Mouse (Mus musculus) thymus, adult 2 months (tissue): ENCODE results near the gene S100a14. TPM values are rescaled to one million over a fixed set of nuclear protein-coding genes. Genes with fewer than 3 reads are reported as not detected.

Experiments
- DNase-seq: peaks from one replicate; pipeline ENCODE4 v3.0.0; 2021
- H3K27ac ChIP-seq: fragments of 200-500 bp; 2 replicates; pipeline ENCODE4 v1.5.1; 2012; ENCODE audit warnings: low read length, control low read depth; ENCODE audit not compliant: control insufficient read depth, insufficient read depth
- H3K27me3 ChIP-seq: fragments of 200-500 bp; 2 replicates; pipeline ENCODE4 v1.6.1; 2012; ENCODE audit warnings: mild to moderate bottlenecking, low read length, moderate library complexity, mixed read lengths; ENCODE audit not compliant: control insufficient read depth, insufficient read depth
- H3K36me3 ChIP-seq: fragments of 200-500 bp; 2 replicates; pipeline ENCODE4 v1.6.1; 2012; ENCODE audit warnings: mild to moderate bottlenecking, low read length, moderate library complexity; ENCODE audit not compliant: control insufficient read depth, insufficient read depth
- H3K4me1 ChIP-seq: fragments of 200-500 bp; replicated peaks from 2 replicates; pipeline ENCODE4 v1.6.1; 2012; ENCODE audit warnings: low read length; ENCODE audit not compliant: control insufficient read depth, insufficient read depth
- H3K4me3 ChIP-seq: fragments of 200-500 bp; 2 replicates; pipeline ENCODE4 v1.5.1; 2012; ENCODE audit warnings: mild to moderate bottlenecking, low read length, control low read depth, moderate library complexity; ENCODE audit not compliant: control insufficient read depth, insufficient read depth
- CTCF ChIP-seq: fragments of 200-500 bp; IDR thresholded peaks from 2 replicates; pipeline ENCODE4 v1.5.1; 2012; ENCODE audit warnings: mild to moderate bottlenecking, control low read depth, low read length, moderate library complexity, borderline replicate concordance; ENCODE audit not compliant: control insufficient read depth, poor library complexity, insufficient read depth; ENCODE audit errors: extremely low read depth
- POLR2A ChIP-seq: fragments of 200-500 bp; IDR thresholded peaks from 2 replicates; pipeline ENCODE4 v1.6.1; 2012; ENCODE audit warnings: mild to moderate bottlenecking, low read length, control low read depth, moderate library complexity; ENCODE audit not compliant: control insufficient read depth, poor library complexity, insufficient read depth; ENCODE audit errors: extremely low read depth
- WGBS: fragments of 180-500 bp; shearing (Covaris S2); methylation state at CpG from one replicate; pipeline ENCODE4 v1.1.7; 2018; 5-methylcytosine and 5-hydroxymethylcytosine counted together
- polyA plus RNA-seq: library from polyadenylated mRNA; depleted of rRNA; stranded (reverse); fragments of >200 nt; gene quantifications from 2 replicates; pipeline ENCODE4 v1.2.3, GENCODE M21; 2012; rRNA removed

S100a14 gene
- 8.7 and 11.3 TPM in 2 replicates for polyA plus RNA-seq

DNA sequence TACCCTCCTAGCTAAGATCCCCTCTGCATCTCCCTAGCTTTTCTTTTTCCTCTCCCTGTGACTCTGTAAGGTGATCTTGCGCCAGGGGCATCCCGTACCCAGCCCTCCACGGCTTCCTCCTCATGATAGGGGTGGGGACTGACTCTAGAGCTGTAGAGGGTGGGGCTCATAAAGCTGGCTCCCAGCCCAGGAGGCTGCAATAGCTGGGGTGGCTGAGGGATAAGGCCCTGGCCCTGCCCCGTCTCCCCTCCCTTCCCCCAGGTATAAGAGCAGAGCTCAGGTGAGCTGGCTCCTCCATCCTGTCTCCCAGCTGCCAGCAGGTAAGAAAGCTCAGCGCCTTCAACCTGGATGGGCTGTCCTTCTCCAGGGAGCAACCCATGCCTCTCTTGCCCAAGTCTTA, at the start of gene S100a14:
TSS of gene S100a14 (plus strand) at position 277 of the 400 bp plus-strand sequence.
- H3K27ac ChIP-seq: no peak within 1 kb of the TSS; the same call in 1 of the 2 replicates
- TF ChIP-seq POLR2A (no peak), CTCF (no peak)

GRCm38 (mm10) chr3:90486998-90487397, 39.7 kb upstream of the S100a14 start:
- H3K27ac ChIP-seq: no peak overlapping the region
- 0 out of 2 replicates have a peak, but pooled peaks cover 2% of the 10 kb centered on the region for H3K4me1 ChIP-seq
- no peak for DNase-seq
- peaks cover 59% of the 10 kb centered on the region for H3K36me3 ChIP-seq
- no peak for TF ChIP-seq POLR2A
- TF ChIP-seq CTCF: no peak
- no peaks in the 10 kb centered on the region for H3K27me3 ChIP-seq
- 95% methylated on average over 5 of the region's 5 CpGs for WGBS
- no peak overlapping the region for H3K4me3 ChIP-seq

More for the DNA sequence above, at the start of gene S100a14:
- no peak within 1 kb of the TSS for H3K4me3 ChIP-seq
- DNase-seq: no peak
- H3K4me1 ChIP-seq: no peaks in the 10 kb centered on the region
- 68% methylated on average over 5 of the region's 5 CpGs for WGBS
- peaks cover 3% of the 10 kb centered on the region; the same call in 1 of the 2 replicates for H3K36me3 ChIP-seq
- H3K27me3 ChIP-seq: no peaks in the 10 kb centered on the region

- 97% methylated on average over 6 of the region's 6 CpGs for WGBS
- TF ChIP-seq POLR2A (no peak), CTCF (no peak)
- Histone ChIP-seq H3K27me3 (no peaks in the 10 kb centered on the region), H3K4me1 (0 out of 2 replicates have a peak, but pooled peaks cover 2% of the 10 kb centered on the region), H3K27ac (no peak overlapping the region), H3K36me3 (peaks cover 44% of the 10 kb centered on the region), H3K4me3 (no peak overlapping the region)
- DNase-seq: no peak
Observed at GRCm38 (mm10) chr3:90488576-90488975, 38.1 kb upstream of the S100a14 start.

GRCm38 (mm10) chr3:90490696-90491256, 35.9 kb upstream of the S100a14 start, which contains the start of gene Snapin:
Snapin (minus strand) TSS chr3:90491033.
- DNase-seq: peak; percentile 95
- H3K27me3 ChIP-seq: no peaks in the 10 kb centered on the region
- H3K36me3 ChIP-seq: peaks cover 28% of the 10 kb centered on the region
- H3K4me1 ChIP-seq: 0 out of 2 replicates have a peak, but pooled peaks cover 2% of the 10 kb centered on the region
- under 1% methylated on average over 37 of the region's 37 CpGs for WGBS
- TF ChIP-seq POLR2A (peak; percentile 62), CTCF (peak; percentile 91)
- H3K4me3 ChIP-seq: peak within 1 kb of the TSS; percentile 94
- no peak within 1 kb of the TSS for H3K27ac ChIP-seq

- H3K27ac ChIP-seq: no peak overlapping the region
- H3K4me3 ChIP-seq: no peak overlapping the region
Observed at GRCm38 (mm10) chr3:90491350-90491749, 35.3 kb upstream of the S100a14 start.

GRCm38 (mm10) chr3:90493831-90494540, 32.7 kb upstream of the S100a14 start:
- 90% methylated on average over 4 of the region's 4 CpGs for WGBS
- DNase-seq: no peak
- Histone ChIP-seq H3K4me1 (0 out of 2 replicates have a peak, but pooled peaks cover 2% of the 10 kb centered on the region), H3K27ac (no peak overlapping the region), H3K4me3 (no peak overlapping the region), H3K27me3 (no peaks in the 10 kb centered on the region), H3K36me3 (peaks cover 34% of the 10 kb centered on the region)
- TF ChIP-seq CTCF (no peak), POLR2A (no peak)

More at GRCm38 (mm10) chr3:90491350-90491749, 35.3 kb upstream of the S100a14 start:
- DNase-seq: peak; percentile 53
- 35% methylated on average over 2 of the region's 2 CpGs for WGBS
- H3K27me3 ChIP-seq: no peaks in the 10 kb centered on the region
- H3K36me3 ChIP-seq: peaks cover 27% of the 10 kb centered on the region
- 0 out of 2 replicates have a peak, but pooled peaks cover 2% of the 10 kb centered on the region for H3K4me1 ChIP-seq
- TF ChIP-seq POLR2A: no peak
- no peak for TF ChIP-seq CTCF
